Mouse (Mus musculus) forebrain, embryonic 11.5 days (tissue): ENCODE measurements around the gene Ciao2b. TPM values are rescaled to one million over a fixed set of nuclear protein-coding genes. Genes with fewer than 3 reads are reported as not detected.

Experiments
- ATAC-seq: fragments of 200-750 bp; cut with Nextera tagmentation; replicated peaks from 2 replicates; pipeline ENCODE4 v1.8.0; 2017; ENCODE audit warnings: moderate TSS enrichment; ENCODE audit not compliant: low FRiP score
- DNase-seq: peaks from one replicate; pipeline ENCODE4 v3.0.0-alpha.2; 2017; ENCODE audit warnings: low spot score
- H3K27ac ChIP-seq: fragments of 300-500 bp; sonication (generic); 2 replicates; pipeline ENCODE4 v1.5.1; 2014; ENCODE audit warnings: low read depth, low read length
- H3K27me3 ChIP-seq: fragments of 300-500 bp; sonication (generic); 2 replicates; pipeline ENCODE4 v1.6.1; 2014; ENCODE audit warnings: mild to moderate bottlenecking, low read length, mixed read lengths; ENCODE audit not compliant: control insufficient read depth, insufficient read depth
- H3K36me3 ChIP-seq: fragments of 300-500 bp; sonication (generic); 2 replicates; pipeline ENCODE4 v1.6.1; 2014; ENCODE audit warnings: mild to moderate bottlenecking, low read length, moderate library complexity, mixed read lengths; ENCODE audit not compliant: control insufficient read depth, insufficient read depth
- H3K4me1 ChIP-seq: fragments of 300-500 bp; sonication (generic); replicated peaks from 2 replicates; pipeline ENCODE4 v1.6.1; 2014; ENCODE audit warnings: low read length, mixed read lengths; ENCODE audit not compliant: control insufficient read depth, insufficient read depth
- H3K4me2 ChIP-seq: fragments of 300-500 bp; sonication (generic); 2 replicates; pipeline ENCODE4 v1.6.1; 2014; ENCODE audit warnings: low read depth, mild to moderate bottlenecking, low read length, moderate library complexity, mixed read lengths; ENCODE audit not compliant: severe bottlenecking
- H3K4me3 ChIP-seq: fragments of 300-500 bp; sonication (generic); 2 replicates; pipeline ENCODE4 v1.5.1; 2014; ENCODE audit warnings: low read depth, low read length
- H3K9ac ChIP-seq: fragments of 300-500 bp; sonication (generic); 2 replicates; pipeline ENCODE4 v1.6.1; 2014; ENCODE audit warnings: low read length
- H3K9me3 ChIP-seq: fragments of 300-500 bp; sonication (generic); 2 replicates; pipeline ENCODE4 v1.6.1; 2016; ENCODE audit warnings: low read length, mixed read lengths; ENCODE audit not compliant: control insufficient read depth
- WGBS: fragments of 180-500 bp; shearing (Covaris S2); extraction: QIAGEN DNeasy Blood & Tissue Kit; methylation state at CpG from one replicate; pipeline ENCODE4 v1.1.7; 2014; 5-methylcytosine and 5-hydroxymethylcytosine counted together
- polyA plus RNA-seq: library from polyadenylated mRNA; unstranded; fragments of >200 nt; fragmentation: Nextera tagmentation; extraction: Ambion mirVana; gene quantifications from 2 replicates; pipeline ENCODE4 v1.2.1, GENCODE M21; 2014

The Ciao2b gene
- polyA plus RNA-seq, 1 experiment from 2014 or later: 89.2 TPM

- H3K4me3 ChIP-seq: no peak overlapping the region
- ATAC-seq (no peak), DNase-seq (no peak)
- no peak overlapping the region for H3K9ac ChIP-seq
- no peaks in the 10 kb centered on the region for H3K9me3 ChIP-seq
- no peaks in the 10 kb centered on the region for H3K27me3 ChIP-seq
- H3K36me3 ChIP-seq: no peaks in the 10 kb centered on the region
- no peak overlapping the region for H3K4me2 ChIP-seq
- no peaks in the 10 kb centered on the region for H3K4me1 ChIP-seq
- H3K27ac ChIP-seq: no peak overlapping the region
- 74% methylated on average over 8 of the region's 8 CpGs for WGBS
Measured at GRCm38 (mm10) chr8:104609222-104609621, 32.5 kb downstream of the Ciao2b start.

- 82% methylated on average over 2 of the region's 2 CpGs for WGBS
- H3K4me3 ChIP-seq: no peak overlapping the region
- H3K9ac ChIP-seq: no peak overlapping the region
- no peaks in the 10 kb centered on the region for H3K4me1 ChIP-seq
- H3K27ac ChIP-seq: no peak overlapping the region
- DNase-seq (no peak), ATAC-seq (no peak)
- no peaks in the 10 kb centered on the region for H3K36me3 ChIP-seq
- no peak overlapping the region for H3K4me2 ChIP-seq
- no peaks in the 10 kb centered on the region for H3K27me3 ChIP-seq
- no peaks in the 10 kb centered on the region for H3K9me3 ChIP-seq
Measured at GRCm38 (mm10) chr8:104607944-104608343, 33.8 kb downstream of the Ciao2b start.

DNA sequence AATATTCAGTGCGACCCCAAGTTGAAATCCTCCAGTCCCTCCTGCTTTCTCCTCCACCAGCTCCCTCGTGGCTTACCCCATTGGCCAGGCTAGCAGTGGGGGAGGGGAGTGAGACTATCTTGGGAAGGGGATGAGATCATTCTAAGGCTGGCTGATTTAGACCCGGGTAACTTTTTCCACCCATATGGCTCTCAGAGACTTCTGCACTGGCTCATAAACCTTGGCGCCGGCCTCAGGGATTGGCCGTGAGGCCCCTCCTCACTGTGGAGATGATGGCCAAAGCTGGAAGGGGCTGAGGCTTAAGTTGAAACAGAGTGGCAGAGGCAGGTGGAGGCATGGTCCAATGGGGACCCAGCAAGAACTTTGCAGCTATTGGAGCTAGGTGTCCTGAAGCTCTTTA, 35.4 kb downstream of the Ciao2b start:
- WGBS: 61% methylated on average over 6 of the region's 6 CpGs
- no peaks in the 10 kb centered on the region for H3K36me3 ChIP-seq
- no peak overlapping the region for H3K9ac ChIP-seq
- H3K9me3 ChIP-seq: no peaks in the 10 kb centered on the region
- H3K4me2 ChIP-seq: no peak overlapping the region
- ATAC-seq: no peak
- DNase-seq: no peak
- no peak overlapping the region for H3K4me3 ChIP-seq
- no peaks in the 10 kb centered on the region for H3K27me3 ChIP-seq
- H3K27ac ChIP-seq: no peak overlapping the region
- 0 out of 2 replicates have a peak, but pooled peaks cover 3% of the 10 kb centered on the region for H3K4me1 ChIP-seq

DNA sequence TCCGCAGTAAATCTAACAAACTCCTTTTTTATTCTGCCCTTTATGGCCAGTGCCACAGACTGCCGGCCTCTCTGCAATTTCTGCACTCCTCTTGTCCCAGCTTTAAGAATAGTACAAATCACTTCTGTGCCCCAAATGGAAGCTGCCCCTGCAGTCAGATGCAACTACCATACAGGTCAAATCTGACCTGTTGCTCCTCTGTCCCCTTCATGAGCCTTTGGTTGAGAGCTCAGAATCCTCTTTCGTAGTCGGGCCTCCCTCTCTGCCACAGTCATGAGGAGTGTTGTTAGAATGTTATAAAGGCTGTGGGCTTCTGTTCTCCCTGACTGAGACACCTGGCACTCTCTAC, 38.5 kb downstream of the Ciao2b start:
- Histone ChIP-seq H3K9me3 (no peaks in the 10 kb centered on the region), H3K4me3 (no peak overlapping the region), H3K27ac (no peak overlapping the region), H3K4me1 (0 out of 2 replicates have a peak, but pooled peaks cover 3% of the 10 kb centered on the region), H3K27me3 (no peaks in the 10 kb centered on the region), H3K4me2 (no peak overlapping the region), H3K36me3 (no peaks in the 10 kb centered on the region; the same call in 1 of the 2 replicates), H3K9ac (no peak overlapping the region)
- ATAC-seq (no peak), DNase-seq (no peak)
- WGBS: 69% methylated on average over 4 of the region's 4 CpGs

- no peak overlapping the region for H3K27ac ChIP-seq
- no peaks in the 10 kb centered on the region for H3K9me3 ChIP-seq
- H3K4me3 ChIP-seq: peak overlapping the region; percentile 17
- DNase-seq: peak; percentile 94
- H3K4me1 ChIP-seq: 0 out of 2 replicates have a peak, but pooled peaks cover 3% of the 10 kb centered on the region
- H3K27me3 ChIP-seq: no peaks in the 10 kb centered on the region
- H3K36me3 ChIP-seq: no peaks in the 10 kb centered on the region; the same call in 1 of the 2 replicates
- H3K4me2 ChIP-seq: peak overlapping the region; percentile 47
- peak; percentile 95 for ATAC-seq
- peak overlapping the region; percentile 16; the same call in 1 of the 2 replicates for H3K9ac ChIP-seq
- 19% methylated on average over 21 of the region's 21 CpGs for WGBS
Measured at GRCm38 (mm10) chr8:104602468-104603244, 39.1 kb downstream of the Ciao2b start.

- ATAC-seq: peak; percentile 57
- peak; percentile 53 for DNase-seq
- H3K27ac ChIP-seq: no peak overlapping the region
- H3K27me3 ChIP-seq: no peaks in the 10 kb centered on the region
- no peaks in the 10 kb centered on the region for H3K9me3 ChIP-seq
- peak overlapping the region; percentile 17; the same call in 1 of the 2 replicates for H3K4me3 ChIP-seq
- H3K4me2 ChIP-seq: peak overlapping the region; percentile 47; the same call in 1 of the 2 replicates
- peak overlapping the region; percentile 16; the same call in 1 of the 2 replicates for H3K9ac ChIP-seq
- 3% methylated on average over 12 of the region's 12 CpGs for WGBS
- H3K36me3 ChIP-seq: no peaks in the 10 kb centered on the region; the same call in 1 of the 2 replicates
- 0 out of 2 replicates have a peak, but pooled peaks cover 3% of the 10 kb centered on the region for H3K4me1 ChIP-seq
Measured at GRCm38 (mm10) chr8:104601941-104602371, 39.8 kb downstream of the Ciao2b start.

DNA sequence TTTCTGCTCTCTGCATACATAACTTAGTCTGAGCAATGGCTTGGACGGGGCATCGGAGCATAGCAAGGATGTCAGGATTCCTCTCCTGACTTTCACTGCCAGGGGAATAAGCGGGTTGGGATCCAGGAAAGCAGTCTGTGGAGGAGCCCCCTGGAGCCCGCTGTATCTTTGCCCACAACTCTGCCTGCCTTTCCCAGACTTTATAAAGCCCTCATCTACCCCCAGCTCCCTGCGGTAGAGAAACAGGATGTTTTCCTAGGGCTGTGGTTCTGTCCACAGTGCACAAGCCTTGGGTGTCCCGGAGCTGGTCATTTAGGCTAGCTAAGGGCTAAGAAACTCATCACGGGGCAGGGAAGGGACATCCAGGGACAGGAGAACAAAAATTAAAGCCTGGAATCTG, 40.4 kb downstream of the Ciao2b start:
- Histone ChIP-seq H3K4me1 (0 out of 2 replicates have a peak, but pooled peaks cover 3% of the 10 kb centered on the region), H3K4me3 (no peak overlapping the region), H3K36me3 (no peaks in the 10 kb centered on the region; the same call in 1 of the 2 replicates), H3K27ac (no peak overlapping the region), H3K9ac (no peak overlapping the region), H3K9me3 (no peaks in the 10 kb centered on the region), H3K27me3 (no peaks in the 10 kb centered on the region), H3K4me2 (no peak overlapping the region)
- ATAC-seq (no peak), DNase-seq (peak; percentile 41)
- 39% methylated on average over 7 of the region's 7 CpGs for WGBS

- Histone ChIP-seq H3K9me3 (no peaks in the 10 kb centered on the region), H3K4me1 (0 out of 2 replicates have a peak, but pooled peaks cover 3% of the 10 kb centered on the region), H3K4me3 (no peak overlapping the region), H3K27ac (no peak overlapping the region), H3K9ac (no peak overlapping the region), H3K27me3 (no peaks in the 10 kb centered on the region), H3K36me3 (peaks cover 7% of the 10 kb centered on the region), H3K4me2 (no peak overlapping the region)
- ATAC-seq (no peak), DNase-seq (peak; percentile 13)
- 77% methylated on average over 6 of the region's 6 CpGs for WGBS
Measured at GRCm38 (mm10) chr8:104598496-104598895, 43.3 kb downstream of the Ciao2b start.
